Mouse (Mus musculus): Measurements from ENCODE around the gene Col18a1. TPM values are rescaled to one million over a fixed set of nuclear protein-coding genes. Genes with fewer than 3 reads are reported as not detected.
"Not testable (repeated sequence)": the region's sequence is repeated elsewhere in the genome, so short reads cannot be mapped to it uniquely, and the experiment has no call there.

Gene Col18a1
- total RNA-seq, 1 experiment from 2014 or later, result 26.1 TPM

DNA sequence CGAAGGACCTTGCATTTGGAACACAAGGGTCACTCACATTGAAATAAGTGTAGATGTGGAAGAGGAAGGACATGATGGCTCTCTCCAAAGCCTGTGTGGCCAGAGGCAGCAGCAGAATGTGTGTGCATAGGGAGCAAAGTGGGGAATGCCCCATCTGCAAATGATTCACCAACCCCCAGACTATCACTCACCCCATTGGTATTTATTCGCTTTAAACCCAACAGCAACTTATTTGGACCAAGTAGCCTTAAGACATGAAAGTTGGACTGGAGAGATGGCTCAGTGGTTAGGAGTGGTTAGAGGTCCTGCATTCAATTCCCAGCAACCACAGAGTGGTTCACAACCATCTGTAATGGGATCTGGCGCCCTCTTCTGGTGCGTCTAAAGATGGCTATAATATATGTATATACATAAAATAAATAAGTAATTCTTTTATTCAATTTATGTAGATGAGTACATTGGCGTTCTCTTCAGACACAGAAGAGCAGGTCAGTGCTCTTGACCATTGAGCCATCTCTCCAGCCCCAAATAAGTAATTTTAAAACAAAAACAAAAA, 31.0 kb downstream of the Col18a1 start:
- DNase-seq, result no peak

DNA sequence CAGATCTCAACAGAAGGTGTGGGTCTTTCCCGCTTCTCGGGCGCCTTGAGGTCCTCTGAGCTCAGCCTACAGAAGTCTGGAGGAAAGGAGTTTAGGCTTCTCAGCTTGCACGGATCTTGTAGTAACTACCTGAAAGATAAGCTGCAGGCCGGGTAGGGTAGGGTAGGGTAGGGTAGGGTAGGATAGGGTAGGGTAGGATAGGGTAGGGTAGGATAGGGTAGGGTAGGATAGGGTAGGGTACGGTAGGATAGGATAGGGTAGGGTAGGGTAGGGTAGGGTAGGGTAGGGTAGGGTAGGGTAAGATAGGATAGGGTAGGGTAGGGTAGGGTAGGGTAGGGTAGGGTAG, 31.6 kb downstream of the Col18a1 start:
- DNase-seq, result not testable (repeated sequence)

DNA sequence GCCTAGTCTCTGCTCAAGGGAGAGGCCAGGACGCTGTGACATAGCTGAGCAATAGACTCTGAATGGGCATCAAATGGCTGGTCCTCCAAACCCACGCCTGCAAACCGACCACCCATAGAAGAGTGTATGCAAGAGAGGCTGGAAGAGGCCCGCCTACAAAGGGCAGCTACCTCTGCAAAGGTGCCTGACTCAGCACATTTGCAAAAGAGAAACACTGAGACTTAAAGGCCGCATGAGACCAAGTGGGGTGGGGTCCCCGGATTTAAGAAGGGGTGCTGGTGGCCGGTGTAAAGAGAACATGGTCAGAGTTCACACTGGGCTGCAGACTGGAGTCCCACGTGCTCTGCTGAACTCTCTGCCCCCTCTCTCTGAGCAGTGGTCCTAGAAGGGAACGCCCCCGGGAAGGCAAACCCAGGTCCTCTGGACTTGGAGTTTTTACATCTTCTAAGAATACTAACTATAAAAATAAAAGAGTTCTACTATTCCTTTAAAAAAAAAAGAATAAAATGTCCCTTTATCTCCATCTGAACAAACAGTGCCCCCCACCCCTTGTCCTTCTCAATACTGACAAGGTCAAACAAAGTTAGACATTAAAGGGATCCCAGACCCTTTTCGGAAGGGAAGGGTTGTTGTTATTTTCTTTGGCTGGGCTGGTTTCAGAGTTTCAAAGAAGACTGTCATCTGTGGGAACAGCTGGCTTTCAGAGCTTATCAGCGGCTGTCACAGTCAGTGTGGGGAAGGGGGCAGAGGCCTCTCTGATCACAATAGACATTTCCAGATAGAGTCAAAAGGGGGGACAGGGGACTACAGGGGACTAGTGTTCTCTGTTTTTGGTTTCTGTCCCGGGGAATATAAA, 32.2 kb downstream of the Col18a1 start:
- no peak for DNase-seq

DNA sequence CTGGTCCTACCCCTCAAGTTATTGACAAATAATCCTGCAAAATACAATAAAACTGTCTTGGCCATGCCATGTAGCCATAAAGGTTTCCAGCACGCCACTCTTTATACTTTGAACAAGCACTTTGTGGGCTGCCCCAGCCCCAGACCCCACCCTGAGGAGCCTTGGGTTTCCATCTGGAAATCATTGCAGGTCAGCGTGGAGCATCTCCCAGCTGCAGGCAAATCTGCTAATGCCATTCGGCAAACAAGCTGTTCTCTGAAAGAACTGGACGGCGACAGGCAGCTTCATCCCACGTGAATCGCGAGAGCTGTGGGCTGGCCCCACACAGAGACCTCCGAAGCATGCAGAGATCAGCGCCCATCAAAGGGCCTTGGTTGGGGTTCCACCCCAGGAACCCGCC, 34.2 kb downstream of the Col18a1 start:
- DNase-seq, result no peak

DNA sequence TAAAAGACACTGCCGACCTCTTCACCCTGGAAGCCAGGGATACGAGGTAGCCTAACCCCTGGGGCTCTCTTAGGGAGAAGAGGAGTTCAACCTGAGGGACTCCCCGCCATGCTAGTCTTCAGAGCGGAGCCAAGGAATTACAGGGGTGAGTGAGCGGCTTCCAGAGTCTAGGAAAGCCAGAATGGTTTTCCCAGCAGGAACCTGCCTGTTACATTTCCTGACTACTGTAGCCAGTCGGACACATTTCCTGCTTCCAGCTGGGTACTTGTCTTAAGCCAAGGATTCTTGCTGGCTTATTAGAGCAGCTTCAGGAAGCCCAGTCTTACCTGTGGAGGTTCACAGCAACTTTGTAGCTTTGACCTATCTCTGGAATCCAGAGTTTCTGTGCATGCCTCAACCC, 34.8 kb downstream of the Col18a1 start:
- DNase-seq, result no peak

DNA sequence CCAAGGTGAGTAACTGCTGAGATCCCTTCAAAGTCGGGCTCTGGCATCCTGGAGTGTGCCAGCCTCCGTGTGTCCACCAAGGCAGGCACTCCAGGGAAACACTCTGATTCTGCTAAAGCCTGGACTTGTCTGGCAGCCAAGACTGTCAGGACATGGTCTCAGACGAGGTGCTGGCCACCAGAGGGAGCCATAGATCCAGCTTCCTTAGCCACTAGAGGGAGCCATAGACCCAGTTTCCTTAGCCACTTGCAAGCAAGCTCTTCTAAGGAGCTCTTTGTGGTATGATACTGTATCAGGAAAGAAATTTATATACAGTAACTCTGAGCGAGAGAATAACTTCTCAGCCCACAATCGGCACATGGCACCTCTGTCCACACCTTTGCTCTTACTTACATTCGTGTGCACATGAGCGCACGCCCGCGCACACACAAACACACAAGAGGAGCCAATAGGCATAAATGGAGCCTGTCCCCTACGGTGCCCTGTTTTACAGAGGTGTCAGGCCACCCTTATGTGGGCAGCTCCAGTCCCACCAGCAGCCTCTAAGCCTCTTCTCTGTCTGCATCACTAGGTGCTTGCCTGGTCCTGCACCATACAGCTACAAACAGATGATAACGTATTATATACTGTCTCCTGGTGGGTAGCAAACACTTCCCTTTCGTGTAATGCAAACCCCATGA, 35.6 kb downstream of the Col18a1 start:
- DNase-seq, result peak; percentile 84

DNA sequence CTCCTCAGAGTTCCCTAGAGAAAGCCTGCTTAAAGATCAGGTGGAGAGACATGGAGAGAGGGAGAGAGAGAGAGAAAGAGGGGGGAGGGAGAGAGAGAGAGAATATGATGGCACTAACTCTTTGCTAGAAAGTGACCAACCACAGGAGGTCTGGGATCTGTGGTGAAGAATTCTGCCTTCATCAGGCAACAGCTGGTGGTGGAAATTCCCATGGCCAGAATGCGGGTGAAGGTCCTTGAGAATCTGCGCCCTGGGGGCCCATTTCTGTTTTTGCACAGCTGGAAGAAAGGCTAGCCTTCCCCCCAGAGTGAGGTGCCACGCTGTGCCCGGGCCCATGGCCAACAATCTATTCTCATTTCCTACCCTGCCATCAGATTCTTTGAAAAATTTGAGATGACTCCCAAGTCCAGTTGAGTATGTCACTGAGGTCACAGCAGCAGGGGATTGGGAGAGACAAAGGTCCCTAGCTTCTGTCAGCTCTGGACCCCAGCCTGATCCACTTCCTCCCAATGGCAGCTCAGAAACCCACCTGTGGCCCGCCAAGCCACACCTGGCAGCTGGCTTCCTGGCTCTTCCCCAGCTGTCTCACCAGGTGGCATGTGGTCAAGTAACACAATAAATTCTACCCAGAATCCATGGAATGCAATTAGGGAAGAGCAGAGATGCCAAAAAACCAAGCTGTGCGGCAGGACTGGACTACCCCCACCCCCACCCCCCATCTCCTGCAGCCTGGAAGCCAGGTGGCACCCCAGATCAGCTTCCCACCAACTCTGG, 36.5 kb downstream of the Col18a1 start:
- no peak for DNase-seq

DNA sequence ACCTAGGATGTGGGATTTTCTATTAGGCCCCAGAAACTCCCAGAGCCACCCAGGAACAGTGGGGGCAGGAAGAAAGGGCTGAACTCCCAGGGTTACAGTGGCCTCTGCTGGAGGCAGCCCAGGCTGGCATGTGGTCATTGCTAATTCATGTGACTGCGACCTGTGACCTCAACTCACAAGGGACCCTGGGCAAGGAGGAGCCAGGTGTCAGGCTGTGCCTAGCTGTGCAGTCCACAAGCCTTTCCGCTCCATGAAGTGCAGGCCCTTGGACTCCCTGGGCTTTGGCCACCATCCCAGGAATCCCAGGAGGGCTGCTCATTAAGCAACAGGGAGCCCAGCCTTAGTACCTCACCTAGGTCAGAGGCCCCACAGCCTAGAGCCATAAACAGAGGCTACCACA, 38.4 kb downstream of the Col18a1 start:
- peak; percentile 43 for DNase-seq

DNA sequence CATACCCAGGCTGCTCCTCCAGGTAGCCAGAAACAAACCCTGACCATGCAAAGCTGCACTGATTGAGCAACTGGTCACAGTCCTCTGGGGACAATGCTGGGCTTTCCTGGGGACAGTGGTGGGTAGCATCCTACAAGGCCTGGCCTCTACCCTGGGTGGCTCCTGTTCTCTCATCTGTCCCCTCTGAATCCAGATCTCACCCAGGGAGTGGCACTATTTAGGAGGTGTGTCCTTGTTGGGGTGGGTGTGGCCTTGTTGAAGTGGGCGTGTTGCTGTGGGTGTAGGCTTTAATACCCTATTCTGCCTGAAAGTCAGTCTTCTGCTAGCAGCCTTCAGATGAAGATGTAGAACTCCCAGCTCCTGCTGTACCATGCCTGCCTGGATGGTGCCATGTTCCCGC, 39.8 kb downstream of the Col18a1 start:
- no peak for DNase-seq

DNA sequence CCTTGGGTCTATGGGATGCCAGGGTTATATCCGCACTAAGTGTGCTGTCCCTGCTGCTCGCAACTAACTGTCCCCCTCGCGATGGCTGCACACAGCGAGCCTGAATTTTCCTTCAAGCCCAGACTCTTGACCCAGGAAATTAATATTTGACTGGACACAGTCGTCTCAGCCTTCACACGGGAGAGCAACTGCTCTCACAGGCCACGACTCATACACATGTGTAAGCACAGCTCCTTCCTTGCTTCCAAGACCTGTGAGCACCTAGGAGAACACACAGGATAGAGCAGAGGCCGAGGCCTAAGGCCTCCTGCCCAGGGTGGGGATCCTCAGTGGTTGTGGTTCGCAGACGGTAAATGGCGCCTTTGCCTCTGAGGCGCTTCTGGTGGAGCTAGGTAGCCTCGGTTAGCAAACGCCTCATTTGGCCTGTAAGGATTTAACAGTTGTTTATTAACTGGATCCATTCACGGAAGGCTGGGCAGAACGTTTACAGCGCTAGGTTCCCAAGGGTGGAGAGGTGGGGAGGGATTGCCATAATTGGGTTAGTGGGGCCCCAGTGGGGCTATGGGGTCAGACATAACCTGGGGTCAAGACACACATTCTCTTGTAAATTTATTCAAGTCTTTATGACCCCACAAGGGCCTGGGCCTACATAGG, 41.1 kb downstream of the Col18a1 start:
- no peak for DNase-seq

DNA sequence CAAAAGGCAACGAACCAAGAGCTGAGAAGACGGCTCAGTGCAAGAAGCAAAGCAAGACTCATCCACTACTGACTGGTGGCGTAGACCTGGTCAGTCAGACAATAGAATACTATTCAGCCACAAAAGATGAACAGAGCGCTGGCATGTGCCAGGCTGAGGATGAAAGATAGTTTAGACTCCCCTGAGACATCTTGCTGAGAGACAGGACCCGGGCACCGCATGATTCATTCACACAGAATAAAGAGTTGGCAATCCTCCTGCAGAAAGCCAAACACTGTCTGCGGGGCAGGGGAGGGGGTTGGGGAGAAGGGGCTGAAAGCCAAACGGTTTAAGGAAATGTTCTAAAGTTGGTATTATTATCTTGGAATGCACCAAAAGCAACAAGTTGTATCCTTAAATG, 42.4 kb downstream of the Col18a1 start:
- no peak for DNase-seq

DNA sequence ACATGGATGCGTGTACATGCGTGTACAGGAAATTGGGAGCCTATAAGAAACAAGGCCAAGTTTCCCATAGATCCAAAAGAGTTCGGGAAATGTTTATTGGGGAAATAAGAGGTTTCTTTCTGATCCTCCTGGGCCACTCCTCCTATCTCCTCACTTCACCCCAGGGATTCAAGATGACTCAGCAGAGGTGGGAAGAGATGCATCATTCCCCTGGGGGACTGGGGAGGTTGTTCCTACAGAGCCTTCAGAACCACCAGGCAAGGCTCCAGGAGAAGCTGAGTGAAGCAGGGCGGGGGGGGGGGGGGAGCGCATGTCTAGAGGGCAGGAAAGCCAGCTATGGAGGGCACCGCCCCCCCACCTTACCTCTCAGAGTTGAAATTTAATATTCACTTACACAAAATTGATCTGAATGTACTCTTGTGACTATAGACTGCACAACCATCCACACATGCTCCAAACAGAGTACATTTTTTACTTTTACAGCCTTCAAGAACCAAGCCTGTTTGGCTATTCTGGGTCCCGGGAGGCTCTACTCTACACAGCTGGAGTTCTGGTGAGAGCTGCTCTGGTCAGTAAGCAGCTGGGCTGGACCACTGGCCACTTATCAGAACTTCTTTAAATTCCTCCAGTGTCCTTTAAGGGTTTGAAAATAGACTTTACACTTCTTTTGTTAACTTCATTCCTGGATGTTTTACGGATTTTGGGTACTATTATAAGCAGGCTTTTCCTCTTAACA, 44.9 kb downstream of the Col18a1 start:
- DNase-seq, result no peak

DNA sequence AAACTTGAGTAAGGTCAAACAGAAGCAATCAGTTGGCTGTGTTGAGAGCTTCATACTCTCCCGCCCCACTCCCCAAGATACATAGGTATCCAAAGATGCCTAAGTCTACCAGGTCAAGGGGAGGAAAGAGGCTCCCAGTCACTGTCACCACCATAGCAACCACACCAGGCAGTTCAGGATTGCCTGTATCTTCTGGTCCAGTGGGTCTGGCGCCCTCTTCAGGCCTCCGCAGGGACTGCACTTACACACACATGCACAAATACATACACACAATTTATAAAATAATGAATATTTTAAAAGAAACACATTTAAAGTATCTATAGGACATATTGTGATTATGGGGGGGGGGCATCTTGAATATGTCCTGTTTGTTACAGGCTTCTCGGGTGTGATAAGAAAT, 45.8 kb downstream of the Col18a1 start:
- no peak for DNase-seq

DNA sequence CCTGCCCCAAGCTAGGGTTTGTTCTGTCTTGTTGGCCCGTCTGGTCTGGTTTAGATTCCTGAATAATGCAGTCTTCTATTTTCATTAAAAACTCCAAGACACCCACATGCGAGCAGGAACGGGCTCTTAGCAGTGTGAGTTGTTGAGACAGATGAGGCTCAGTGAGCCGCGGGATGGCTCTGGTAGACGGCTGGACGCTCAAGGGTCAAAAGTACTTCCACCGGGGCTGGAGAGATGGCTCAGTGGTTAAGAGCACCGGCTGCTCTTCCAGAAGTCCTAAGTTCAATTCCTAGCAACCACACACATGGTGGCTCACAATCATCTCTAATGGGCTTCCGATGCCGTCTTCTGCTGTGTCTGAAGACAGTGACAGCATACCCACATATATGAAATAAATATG, 46.9 kb downstream of the Col18a1 start:
- DNase-seq, result no peak

DNA sequence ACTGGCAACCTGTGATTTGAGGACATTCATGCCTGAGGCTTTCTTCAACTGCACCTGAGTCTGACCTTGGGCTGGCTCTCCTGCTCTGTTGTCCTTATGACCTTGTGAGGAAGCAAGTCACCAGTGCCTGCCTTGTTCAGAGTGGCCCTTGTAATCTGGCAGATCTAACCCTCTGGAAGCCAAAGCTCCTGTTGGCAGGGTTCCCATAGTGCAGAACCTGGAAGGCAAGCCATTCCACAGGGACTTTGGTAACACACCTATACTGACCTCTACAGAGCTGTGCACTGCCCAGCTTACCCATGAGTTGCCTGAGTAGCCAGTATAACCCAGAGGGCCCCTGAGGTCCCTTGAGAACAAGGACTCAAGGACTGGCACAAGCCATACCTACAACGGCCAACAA, 48.0 kb downstream of the Col18a1 start:
- DNase-seq, result no peak

DNA sequence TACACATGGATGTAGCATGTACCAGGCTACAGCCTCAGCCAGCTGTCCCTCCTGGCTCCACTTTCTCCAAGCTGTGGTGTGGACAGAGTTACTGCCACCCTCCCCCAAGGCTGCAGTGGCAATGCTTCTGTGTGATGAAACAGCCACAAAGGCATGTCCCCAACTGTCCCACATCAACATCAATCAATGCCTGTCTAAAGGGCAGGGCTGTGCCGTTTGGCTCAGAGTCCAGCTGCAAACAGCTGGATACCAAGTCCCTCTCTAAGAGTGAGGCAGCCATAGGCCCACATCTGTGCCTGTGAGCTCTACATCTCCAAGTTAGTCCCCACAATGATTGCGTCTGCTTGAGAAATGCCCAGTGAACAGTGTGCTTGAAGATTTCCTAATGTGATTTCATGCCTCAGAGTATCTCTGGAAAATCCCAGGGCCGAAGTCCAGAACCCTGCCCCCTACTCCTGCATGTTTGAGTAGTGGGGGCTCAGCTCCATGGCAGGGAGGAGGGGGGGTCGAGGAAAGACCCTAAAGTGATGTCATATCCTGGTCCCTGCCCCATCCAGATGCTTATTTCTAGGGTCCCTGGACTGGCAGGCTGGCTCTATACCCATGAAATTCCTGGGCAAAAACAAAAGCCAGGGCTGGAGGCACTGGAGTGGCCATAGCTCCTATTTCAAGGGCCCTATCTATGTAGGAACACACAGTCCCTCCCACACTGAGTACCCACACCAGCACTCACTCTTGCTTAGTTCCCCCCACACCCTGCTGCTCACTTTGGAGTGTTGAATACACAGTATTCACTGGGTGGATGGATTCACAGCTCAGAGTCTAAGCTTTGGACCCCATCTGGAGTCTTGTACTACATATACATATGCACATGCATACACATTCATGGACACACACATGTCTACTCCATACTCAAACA, 49.6 kb downstream of the Col18a1 start:
- peak; percentile 53 for DNase-seq

DNA sequence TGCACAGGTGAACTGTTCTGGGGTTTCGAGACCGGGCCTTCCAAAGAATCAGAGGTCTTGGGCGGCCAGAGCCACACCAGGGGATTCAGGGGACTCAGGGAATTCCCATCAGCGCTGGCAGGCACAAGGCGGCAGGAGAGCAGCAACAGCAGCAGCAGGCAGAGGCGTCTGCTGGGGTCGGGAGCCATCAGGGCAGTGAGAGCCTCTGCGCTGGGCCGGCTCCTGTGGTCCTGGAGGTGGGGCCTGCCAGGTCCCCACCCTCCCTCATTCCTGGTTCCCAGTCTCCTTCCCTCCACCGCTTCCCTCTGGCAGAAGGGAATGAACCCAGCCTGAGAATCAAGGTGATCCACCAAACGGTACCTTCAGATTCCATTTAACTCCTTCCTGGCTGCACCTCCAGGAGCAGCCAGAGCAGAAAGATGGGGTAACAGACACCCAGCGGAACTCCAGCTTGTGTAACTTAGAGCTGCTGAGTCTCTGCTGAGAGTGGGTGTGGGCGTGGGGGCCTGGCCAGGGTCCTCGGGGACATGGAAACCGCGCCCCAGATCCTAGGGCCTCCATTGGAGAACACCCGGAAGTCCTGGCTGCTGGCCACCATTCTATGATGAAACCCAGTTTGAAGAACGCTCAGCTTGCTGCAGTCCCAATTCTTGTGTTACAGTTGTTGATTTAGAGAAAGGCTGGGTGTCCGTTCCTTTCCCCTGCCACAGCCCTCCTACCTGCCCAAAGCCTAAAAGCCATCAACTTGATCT, 52.7 kb downstream of the Col18a1 start:
- peak; percentile 39 for DNase-seq

DNA sequence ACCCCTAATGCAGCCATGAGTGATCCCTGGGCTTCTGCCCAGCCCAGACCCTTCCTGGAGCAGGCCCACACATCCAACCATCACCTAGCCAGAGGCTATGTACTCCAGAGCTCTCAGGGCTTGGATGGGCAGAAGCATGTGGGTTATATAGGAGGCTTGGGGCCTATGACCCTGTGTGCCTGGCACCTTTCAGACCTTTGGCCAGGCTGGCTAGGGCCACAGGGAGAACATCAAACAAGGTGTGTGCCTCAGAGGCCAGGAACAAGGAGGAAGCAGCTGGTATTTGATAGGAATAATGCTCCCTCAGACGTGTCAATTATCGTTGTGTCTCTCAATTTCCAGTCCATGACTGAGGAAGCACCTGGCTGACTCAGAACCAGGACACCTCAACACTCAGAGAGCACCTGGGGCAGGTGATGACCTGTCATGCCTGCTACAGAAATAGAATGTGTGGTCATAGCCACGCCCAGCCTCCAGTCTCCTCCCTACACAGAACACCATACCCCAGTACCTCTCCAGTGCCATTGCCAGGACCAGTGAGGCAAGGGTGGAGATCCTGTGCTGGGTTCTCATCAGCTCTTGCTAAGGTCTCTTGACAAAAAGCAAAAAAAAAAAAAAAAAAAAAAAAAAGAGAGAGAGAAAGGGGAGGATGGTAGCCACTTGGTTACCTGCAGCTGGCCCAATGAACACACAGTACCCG, 54.6 kb downstream of the Col18a1 start:
- DNase-seq, result no peak

DNA sequence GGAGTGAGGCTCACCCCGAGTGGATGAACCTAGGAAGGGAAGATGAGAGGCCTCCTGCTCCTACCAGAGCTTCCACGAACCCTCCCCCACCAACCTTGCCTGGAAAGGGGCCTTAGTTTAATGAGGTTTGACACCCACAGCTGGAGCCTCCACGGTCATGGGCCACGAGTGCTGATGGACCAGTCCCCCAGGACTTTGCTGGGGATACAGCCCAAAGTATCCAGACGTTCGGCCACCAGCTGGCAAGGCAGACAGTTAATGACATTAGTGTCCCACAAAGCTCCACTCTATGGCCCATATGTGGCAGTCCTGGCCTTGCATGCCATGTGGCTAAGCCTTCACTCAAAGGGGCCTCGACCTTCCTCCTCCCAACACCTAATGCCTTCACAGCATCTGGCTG, 55.5 kb downstream of the Col18a1 start:
- DNase-seq, result no peak

Measured in adrenal gland, postnatal 25 days (tissue).